Mouse (Mus musculus) bone marrow macrophage, adult 2 months (primary cell): ENCODE results near the gene Gse1.

ENCODE experiments used
- CTCF ChIP-seq: IDR thresholded peaks from 2 replicates; pipeline ENCODE4 v1.5.1; 2012; ENCODE audit warnings: low read depth, mild to moderate bottlenecking, low read length, moderate library complexity
- POLR2A ChIP-seq: IDR thresholded peaks from 2 replicates; pipeline ENCODE4 v1.6.1; 2012; ENCODE audit warnings: mild to moderate bottlenecking, low read depth, low read length, borderline replicate concordance

GRCm38 (mm10) chr8:120542995-120543394 lies 314.7 kb downstream of the Gse1 start:
- no peak for TF ChIP-seq CTCF
- no peak for TF ChIP-seq POLR2A
